Mouse (Mus musculus) spleen, postnatal 4 days (tissue): ENCODE results near the gene Tfdp2.

Experiments
- DNase-seq, 2 experiments: peaks; one replicate each; pipeline ENCODE4 v3.0.0; 2022; ENCODE audit warnings: low spot score in 2 of 2

The Tfdp2 gene

DNA sequence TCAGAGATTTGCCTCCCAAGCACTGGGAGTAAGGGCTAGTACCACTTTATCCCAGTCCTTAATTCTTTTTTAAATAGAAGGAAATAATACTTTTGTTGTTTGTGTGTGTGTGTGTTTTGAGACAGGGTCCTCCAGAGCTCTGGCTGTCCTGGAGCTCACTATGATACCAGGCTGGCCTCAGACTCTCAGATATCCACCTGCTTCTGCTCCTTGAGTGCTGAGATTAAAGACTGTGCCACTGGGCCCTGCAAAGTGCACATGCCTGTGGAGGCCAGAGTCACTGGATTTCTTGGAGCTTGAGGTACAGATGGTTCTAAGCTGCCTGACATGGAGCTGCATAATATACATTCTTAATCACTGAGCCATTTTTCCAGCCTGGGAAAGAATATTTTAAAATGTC is 32.2 kb downstream of the Tfdp2 start:
- DNase-seq, result no peak

DNA sequence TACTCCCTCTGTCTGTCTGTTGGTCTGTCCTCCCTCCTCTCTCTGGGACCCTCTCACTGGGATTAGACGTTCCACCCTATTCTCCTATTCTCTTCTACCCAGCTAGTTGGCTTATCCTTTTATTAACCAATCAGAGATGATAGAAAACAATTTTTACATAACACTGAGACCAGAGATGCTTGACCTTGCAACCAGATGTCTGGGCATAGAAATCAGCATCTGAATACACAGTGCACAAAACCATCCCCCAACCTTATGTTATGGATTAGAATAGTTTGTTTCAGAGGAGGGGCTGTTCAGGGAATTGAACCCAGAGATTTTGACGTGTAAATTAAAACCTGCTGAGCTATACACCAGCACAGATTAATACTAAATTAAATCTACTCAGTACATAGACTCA is 34.2 kb downstream of the Tfdp2 start:
- DNase-seq, result no peak

DNA sequence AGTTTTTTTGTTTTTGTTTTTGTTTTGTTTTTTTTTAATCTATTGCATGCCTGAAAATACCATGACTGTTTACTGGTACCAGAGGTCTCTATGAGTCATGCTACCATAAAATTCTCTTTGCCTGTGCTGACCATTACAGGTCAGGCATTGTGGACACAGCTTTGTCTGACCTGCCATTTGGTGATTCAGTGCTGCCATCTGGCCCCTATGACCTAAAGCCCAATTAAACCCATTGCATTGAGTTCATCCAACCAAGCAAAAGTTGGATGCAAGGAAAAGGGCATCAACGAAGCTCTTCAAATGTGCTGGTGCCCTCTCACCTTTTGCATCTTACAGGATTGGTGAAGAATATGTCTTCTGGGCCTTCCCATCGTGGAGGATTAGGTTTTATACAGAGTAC is 39.4 kb downstream of the Tfdp2 start:
- no peak for DNase-seq

DNA sequence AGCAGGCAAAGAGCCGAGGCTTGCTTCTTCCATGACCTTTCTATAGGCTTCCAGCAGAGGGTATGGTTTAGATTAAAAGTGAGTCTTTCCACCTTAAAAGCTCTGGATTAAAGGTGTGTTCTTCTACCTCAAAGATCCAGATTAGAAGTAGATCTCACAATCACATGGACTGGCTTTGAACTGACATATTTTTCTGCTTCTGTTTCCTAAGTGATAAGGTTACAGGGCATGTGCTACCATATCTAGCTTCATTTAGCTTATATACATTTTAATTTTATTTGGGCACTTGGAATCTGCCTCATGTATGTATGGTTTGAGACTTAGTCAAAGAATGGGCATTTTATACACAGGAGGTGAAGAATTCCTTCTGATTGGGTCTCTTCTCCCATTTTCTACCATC is 41.3 kb downstream of the Tfdp2 start:
- DNase-seq, result no peak

DNA sequence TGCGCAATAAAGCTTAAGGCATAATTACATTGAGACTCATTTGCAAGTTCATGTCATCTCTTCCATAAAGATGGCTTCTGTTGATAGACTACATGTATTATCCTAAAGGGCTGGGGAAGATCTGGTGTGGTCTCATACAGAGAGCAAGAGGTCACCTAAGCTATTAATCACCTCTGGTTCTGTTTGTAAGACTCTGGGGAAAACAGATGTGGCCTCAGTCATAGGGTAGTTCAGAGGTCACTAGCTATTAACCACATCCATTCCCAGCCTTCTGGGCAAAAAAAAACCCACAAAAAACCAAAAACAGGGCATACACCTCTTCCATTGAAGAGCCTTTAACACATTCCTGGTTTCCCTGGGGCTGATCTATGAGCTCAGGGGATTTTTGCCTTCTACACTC is 42.2 kb downstream of the Tfdp2 start:
- no peak for DNase-seq

DNA sequence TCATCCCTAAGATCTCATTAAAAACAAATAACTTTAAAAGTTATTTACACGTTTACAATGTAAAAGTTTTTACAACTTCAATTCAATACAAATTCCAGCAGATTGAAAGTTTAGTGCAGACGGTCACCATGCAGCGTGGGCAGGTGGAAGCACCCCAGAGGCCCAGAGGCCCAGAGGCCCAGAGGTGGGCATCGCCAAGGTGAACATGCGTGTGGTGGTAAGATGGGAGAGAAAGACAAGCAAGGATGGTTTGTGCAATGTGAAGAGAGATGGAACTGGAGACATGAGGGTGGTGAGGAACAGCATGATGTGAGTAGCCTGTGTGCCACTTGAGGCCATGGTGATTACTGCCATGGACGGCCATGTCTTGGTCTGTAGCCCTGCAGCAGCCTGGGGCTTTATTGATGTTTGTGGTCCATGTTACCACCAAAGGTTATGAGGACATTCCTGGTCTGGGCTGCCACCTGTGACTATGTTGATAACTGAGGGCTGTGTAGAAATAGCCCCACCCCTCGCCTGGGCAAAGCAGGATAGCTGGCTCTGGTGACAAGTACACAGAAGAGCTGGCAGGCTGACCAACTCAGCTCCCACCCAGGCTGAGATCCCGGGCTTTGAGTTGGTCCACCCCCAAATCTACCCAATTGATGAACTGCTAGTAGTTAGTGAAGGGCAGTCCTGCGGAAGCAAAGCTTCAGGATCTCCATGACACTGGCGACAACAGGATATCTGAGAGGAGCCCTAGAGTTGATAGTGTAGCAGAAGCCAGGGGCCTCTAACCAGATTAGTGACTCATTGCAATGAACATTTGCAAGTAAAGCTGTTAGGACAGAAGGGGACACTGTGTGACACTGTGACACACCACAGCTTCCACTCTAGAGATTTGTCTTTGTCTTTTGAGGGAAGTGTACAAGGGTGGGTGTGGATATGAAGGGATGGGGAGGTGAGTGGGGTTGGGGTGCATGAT is 45.3 kb downstream of the Tfdp2 start:
- DNase-seq, result peak; percentile 82 to 83

DNA sequence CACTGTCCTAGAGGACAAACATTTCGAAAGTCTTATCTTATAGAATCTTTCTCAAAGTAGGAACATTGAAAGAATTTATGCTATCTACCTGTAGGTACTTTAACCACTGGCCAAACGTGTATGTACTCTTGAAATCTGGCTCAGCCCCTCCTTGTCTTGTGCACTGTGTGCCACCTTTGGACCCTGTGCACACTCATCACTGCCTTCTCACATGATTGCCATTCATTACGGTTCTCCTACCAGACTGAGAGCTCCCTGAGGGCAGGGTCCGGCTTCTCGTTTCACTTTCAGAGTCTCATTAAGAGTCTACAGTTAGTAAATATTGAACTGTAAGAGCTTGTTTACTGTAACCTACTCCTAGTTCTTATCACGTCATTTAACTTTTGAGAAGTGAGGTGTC is 47.8 kb downstream of the Tfdp2 start:
- no peak for DNase-seq

DNA sequence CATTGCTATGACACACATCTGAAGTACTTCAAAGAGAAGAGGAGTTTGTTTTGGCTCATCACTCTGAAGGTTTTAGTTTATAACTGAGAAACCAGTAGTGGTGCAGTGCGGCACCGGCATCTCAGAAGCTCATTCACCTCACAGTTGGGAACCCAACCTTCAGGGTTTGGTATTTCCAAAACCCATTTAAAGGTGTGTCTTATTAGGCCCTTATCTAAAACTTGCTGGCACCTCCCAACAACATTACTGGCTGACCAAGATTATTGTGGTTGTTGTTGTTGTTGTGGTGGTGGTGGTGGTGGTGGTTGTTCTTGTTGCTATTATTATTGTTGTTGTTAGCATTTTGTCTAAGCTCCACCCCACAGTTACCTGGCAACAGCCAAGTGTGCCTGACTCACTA is 58.7 kb downstream of the Tfdp2 start:
- no peak for DNase-seq

DNA sequence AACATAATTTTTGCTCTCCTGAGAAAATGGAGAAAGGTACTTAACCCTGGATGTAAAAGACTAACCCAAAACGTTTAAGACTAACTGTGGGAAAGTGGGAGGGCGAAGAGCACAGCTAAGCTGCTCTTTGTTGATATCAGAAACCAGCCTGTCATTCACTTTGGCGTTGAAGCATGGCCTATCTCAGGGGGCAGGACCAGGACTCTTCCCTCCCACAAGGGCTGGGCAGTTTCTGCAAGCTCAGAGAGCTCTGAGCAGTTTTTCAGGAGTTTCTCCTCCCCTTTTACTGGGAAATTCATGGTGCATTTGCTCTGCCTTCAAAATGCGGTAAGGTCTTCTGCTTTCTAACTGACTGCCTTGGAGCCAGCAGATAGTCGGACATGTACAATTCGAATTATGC is 62.4 kb downstream of the Tfdp2 start:
- DNase-seq, result peak; percentile 81 to 82

DNA sequence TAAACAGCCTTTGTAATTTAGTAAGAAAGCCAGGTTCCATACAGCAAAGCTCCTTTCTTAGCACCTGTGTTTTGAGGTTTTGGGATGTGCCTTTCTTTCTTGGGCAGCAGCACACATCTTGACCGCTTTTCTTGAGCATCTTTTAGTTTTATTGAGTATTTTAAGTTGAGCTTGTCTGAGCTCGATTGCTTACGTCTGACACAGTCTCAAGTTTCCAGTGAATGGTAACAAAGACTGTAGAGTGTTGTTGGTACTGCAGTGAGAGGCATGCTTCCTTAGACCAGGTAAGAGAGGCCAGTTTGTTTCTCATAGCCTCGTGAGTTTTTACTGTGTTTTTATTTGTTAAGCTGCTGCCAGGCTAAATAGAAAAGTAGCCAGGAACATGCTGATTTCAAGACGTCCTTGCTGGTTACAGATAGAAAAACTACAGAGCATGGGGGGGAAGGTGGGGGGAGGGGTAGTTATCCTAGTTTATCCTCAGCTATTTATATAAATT is 63.0 kb downstream of the Tfdp2 start:
- DNase-seq, result peak in 1 of 2 experiments; percentile 20

DNA sequence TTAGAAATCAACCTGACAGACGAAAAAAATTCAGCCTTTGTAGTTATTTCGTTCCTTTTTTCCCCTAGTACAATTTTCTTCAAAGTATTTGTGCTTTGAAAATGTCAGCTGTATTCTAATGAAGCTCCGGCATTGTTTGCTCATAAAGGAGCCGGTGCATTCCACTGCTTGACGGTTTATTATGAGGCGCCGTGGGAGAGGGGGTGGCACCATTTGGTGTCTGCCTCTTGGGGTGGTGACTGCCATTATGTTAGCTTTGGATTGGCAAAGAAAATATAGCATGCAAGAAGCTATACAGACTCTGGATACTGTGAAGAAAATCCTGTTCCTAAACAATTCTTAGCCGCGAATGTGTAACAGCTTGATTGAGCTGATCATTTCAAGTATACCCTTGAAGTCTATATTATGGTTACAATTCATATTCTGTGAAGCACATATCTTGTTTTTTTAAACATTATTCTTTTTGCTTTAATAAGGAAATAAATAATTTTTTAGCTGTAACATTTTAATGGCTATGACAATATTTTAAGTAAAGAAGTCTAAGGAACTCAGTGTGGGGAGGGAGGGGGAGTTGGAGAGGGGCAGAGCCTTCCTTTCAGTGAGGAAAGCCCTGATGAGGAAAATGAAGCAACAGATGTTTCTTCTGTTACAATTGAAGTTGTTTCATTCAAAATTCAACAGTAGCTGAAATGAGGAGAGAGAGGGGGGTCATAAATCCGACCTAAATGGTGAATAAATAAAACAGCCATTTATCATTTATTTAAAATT is 63.9 kb downstream of the Tfdp2 start:
- DNase-seq, result peak; percentile 60 to 74

DNA sequence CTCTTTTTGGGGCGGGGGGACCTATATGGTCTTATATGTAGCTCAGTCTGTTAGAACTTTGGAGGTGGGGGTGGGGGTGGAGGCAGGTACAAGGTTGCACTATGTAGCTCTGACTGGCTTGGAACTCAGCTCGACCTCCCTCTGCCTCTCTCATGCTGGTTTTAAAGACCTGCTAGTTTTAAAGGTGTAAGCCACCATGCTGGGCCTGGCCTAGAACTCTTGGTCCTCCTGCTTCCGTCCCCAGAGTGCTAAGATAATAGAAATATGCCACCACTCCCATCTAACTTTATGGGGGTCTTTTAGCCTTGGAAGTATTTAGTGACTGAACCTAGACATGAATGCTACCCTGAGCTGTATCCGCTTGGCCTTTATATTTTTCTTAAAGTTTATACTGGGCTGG is 65.0 kb downstream of the Tfdp2 start:
- no peak for DNase-seq

DNA sequence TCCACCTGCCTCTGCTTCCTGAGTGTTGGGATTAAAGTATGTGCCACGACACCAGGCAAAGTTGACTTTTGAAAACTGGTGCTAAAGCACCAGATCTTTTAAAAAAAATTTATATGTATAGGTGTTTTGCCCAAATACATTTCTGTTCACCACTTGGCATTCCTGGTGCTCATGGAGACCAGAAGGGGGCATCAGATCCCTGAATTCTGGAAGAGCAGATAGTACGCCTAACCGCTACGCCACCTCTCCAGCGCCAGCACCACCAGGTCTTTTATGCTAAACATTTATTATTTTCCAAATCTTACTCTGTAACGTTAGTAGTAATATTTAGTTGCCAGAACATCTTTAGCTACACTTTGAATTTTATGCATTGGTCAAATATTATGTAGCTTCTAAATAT is 65.9 kb downstream of the Tfdp2 start:
- DNase-seq, result no peak

DNA sequence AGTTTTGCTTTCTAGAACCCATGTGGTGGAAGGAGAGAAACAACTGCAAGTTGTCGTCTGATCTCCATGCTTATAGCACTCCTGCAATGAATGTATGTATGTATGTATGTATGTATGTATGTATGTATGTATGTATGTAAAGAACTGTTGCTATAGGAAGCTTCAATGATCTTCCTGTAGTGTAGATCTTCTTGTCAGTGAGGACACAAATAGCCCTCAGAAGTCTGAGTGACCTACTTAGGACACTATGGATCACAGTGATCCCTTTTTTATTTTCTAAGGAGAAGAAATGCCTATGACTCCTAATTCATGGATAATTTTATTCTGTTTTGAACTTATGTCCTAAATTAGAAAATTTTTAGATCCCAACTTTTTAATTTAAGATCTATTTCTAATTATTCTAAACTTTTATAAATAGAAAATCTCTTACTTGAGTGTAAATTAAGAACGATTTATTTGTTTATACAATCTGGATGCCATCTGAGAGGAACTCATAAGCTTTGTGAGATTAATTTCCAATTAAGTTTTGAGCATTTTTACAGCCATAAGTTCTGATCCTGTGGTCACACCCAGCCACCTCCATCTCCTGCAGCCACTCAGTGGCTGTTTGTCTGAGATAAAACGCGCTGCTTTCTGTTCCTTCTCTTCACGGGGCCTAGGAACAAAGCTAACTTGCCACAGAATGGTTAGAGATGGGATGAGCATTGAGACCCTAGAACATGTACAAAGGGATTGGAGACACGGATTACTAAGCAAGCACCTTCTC is 70.9 kb downstream of the Tfdp2 start:
- DNase-seq, result peak in 1 of 2 experiments; percentile 57

DNA sequence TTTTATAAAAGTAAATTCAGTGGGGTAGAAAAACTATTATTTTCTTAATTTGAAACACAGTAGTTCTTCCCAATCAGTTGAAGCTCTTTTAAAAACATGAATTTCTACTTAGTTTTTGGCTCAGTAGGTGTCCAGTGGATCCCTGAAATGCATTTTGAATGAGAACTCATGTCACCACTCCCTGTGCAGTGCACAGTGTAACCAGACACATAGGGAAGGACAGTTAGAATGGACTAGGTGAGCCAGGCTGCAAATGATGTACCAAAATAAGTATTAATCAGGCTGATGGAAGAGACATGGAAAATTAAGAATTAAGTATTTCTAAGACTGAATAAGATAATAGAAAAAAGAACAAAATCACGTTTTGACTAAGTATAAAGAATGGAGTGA is 71.5 kb downstream of the Tfdp2 start:
- no peak for DNase-seq

DNA sequence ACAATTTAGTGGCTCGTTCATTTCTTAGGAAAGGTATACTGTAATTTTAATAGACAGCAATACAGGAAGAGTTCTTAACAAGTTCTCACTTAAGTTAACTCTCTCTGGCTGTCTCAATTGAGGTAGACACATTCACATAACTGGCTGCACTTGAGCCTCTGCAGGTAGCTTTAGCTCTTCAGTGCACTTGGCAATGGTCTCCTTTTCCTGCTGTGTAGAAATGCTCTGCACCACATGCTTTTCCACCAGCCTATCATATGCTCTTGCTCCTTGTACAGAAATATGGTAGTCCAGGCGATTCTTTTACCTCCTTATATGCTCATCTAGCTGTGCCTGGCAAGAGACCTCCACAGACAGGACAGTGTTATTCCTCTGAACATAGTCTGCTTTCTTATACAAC is 73.7 kb downstream of the Tfdp2 start:
- DNase-seq, result no peak

DNA sequence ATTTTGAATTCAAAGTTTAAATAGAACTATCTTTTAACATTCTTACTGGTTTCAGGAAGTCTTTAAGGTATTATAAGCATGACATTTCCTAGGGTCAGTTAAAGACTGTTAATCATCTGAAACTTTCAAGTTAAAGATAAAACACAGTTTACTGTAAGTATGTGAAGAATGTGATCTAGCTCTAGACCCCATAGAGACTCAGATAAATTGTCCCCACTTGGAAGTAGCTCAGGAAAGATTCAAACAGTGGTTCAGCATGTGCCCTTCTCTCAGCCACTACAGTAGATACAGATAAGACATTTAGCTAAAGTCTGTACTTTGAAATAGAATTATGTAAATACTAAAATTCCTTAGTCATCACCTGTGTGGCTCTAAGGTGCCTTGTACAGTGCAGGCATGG is 79.5 kb downstream of the Tfdp2 start:
- no peak for DNase-seq

DNA sequence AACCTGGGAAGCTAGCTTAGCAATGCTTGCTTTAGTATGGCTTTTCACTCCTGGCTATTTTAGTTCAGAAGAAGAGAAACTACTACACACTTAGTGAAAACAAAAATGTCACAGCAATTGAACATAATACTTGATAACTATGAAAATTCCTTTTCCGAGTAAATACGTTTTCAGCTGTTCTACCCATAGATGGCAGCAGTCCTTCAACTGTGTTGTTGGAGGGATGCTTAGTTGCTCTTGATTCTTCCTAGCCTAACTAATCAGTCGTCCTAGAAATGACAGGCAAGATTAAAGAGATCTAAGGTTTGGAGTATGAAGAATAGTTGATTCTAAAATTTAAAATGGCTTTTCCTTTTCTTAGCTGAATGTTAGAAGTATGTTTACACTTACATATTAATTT is 85.4 kb downstream of the Tfdp2 start:
- no peak for DNase-seq

DNA sequence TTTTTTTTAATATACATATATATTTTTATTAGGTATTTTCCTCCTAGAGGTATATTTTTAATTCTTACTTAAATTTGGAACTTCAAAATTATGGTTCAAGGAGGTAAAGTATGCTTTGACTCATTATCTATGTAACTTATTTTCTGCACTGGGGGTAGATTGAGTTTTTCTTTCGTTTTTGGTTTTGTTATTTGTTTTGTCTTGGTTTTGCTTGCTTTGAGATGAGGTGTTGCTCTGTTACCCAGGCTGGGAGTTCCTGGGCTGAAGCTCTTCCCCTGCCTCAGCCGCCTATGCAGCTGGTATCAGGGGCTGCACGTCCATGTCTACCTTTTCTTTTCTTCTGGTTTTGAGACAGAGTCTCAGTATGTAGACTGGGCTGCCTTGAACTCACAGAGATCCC is 86.0 kb downstream of the Tfdp2 start:
- no peak for DNase-seq

DNA sequence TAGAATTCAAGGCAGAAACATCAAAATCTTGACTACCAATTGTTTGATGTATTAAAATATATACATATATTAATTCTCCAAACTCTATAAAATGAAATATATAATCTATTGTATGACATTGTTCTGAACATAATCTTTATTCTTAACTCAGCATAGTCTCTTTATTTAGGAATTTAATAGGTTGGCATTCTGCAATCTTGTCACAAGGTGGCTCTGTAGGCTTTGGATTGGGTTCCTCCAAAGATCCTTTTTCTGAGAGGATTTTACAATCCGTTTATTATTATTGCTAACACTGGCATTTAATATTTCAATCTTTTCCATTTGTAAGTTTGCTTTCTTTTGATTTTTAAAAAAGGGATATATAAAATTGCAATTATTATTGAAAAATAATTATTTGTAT is 88.8 kb downstream of the Tfdp2 start:
- no peak for DNase-seq

DNA sequence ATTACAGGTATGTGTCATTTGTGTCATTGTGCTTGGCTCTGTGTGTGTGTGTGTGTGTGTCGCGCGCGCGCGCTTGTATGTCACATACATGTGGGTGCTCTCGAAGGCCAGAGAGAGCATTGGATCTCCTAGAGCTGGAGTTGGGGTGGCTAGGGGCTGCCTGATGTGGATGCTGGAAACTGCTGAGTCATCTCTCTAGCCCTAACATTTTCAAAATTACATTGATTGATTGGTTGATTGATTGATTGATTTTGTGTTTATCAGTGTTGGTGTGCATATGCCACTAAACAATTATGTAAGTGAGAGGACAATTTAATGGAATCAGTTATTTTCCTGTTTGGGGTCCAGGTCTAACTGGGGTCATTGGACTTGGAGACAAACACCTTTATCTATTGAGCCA is 96.1 kb downstream of the Tfdp2 start:
- DNase-seq, result no peak
